ENCODE assay signal across 10 mouse cellular contexts in genomic region chr4:141260007-141260723, GRCm38 (mm10). TPM values are rescaled to one million over a fixed set of nuclear protein-coding genes. Genes with fewer than 3 reads are reported as not detected.
A peak's percentile ranks its signal among the peaks of the same experiment; 100 is the strongest.
DNase-seq lines count a peak whose midpoint lies in the region; ATAC-seq and TF ChIP-seq lines count a peak whose summit lies in the region.
"Had no signal": no experiment of that assay in that cellular context is flagged by ENCODE, and none has a peak within 500 bp of the region (broad histone marks: within the 10 kb centered on the region; RNA-seq: fewer than 3 reads in every experiment).

No protein-coding gene starts in this region.

- 0 out of 2 replicates have a peak, but pooled peaks have one; percentile 11 for TF ChIP-seq EP300 in heart, adult 2 months (IDR thresholded peaks at IDR 0.05; ENCODE audit: insufficient read depth, low read depth, low read length)
- no peak for TF ChIP-seq EP300 in liver, postnatal 0 days (IDR thresholded peaks at IDR 0.05; ENCODE audit: low read depth)

- H3K4me1 ChIP-seq in heart, adult 2 months (ENCODE audit: control insufficient read depth, insufficient read depth, low read length): no peaks in the 10 kb centered on the region
- peaks cover 33% of the 10 kb centered on the region for H3K4me1 ChIP-seq in E14TG2a.4 (replicated peaks; ENCODE audit: low read depth, low read length)
- peaks cover 18% of the 10 kb centered on the region for H3K4me1 ChIP-seq in embryonic facial prominence, embryonic 15.5 days
- H3K4me1 ChIP-seq in liver, postnatal 0 days (ENCODE audit: insufficient read depth): no peaks in the 10 kb centered on the region
- H3K4me1 ChIP-seq: midbrain, embryonic 13.5 days had no signal

- H3K9me3 ChIP-seq in E14TG2a.4 (ENCODE audit: low read length): peaks cover 24% of the 10 kb centered on the region
- no peaks in the 10 kb centered on the region for H3K9me3 ChIP-seq in embryonic facial prominence, embryonic 15.5 days (replicated peaks)
- no peaks in the 10 kb centered on the region for H3K9me3 ChIP-seq in liver, postnatal 0 days (ENCODE audit: low read length)
- H3K9me3 ChIP-seq: midbrain, embryonic 13.5 days had no signal

- intact Hi-C loops in heart, adult 2 months (cut with DNase I): no loop called here
- intact Hi-C loops in left cerebral cortex, postnatal 14 days (cut with DNase I): no loop called here

- H3K27me3 ChIP-seq in heart, adult 2 months (ENCODE audit: control insufficient read depth, insufficient read depth, low read length): no peaks in the 10 kb centered on the region
- H3K27me3 ChIP-seq in E14TG2a.4 (ENCODE audit: insufficient read depth, low read length): no peaks in the 10 kb centered on the region
- H3K27me3 ChIP-seq in embryonic facial prominence, embryonic 15.5 days: no peaks in the 10 kb centered on the region
- H3K27me3 ChIP-seq in liver, postnatal 0 days (ENCODE audit: insufficient read depth, low read length): no peaks in the 10 kb centered on the region
- H3K27me3 ChIP-seq: midbrain, embryonic 13.5 days had no signal

- no peak overlapping the region for H3K27ac ChIP-seq in heart, adult 2 months
- H3K27ac ChIP-seq in embryonic facial prominence, embryonic 15.5 days (replicated peaks): peak overlapping the region; percentile 58
- no peak overlapping the region for H3K27ac ChIP-seq in liver, postnatal 0 days (ENCODE audit: low read depth)
- H3K27ac ChIP-seq: midbrain, embryonic 13.5 days had no signal

- peak; percentile 52 to 67 for DNase-seq in heart, adult 2 months
- DNase-seq in heart, adult 8-10 months (ENCODE audit: low spot score): no peak
- DNase-seq in liver, postnatal 0 days: peak; percentile 44
- no peak for DNase-seq in ovary, postnatal 14 days (ENCODE audit: low spot score)
- no peak for DNase-seq in left cerebral cortex, postnatal 14 days (ENCODE audit: low spot score in 2 of 2)
- DNase-seq: cerebellum, adult 9-10 months had no signal

- TF ChIP-seq POLR2A in heart, adult 2 months (IDR thresholded peaks at IDR 0.05; ENCODE audit: insufficient read depth, low read depth, low read length): no peak

- no peaks in the 10 kb centered on the region for H3K79me2 ChIP-seq in heart, adult 2 months (replicated peaks; ENCODE audit: control insufficient read depth, insufficient read depth, low read length)

- H3K4me3 ChIP-seq in heart, adult 2 months: no peak overlapping the region
- peak overlapping the region; percentile 24 for H3K4me3 ChIP-seq in E14TG2a.4 (replicated peaks; ENCODE audit: low read length)
- H3K4me3 ChIP-seq in embryonic facial prominence, embryonic 15.5 days (replicated peaks): peak overlapping the region; percentile 21
- H3K4me3 ChIP-seq in liver, postnatal 0 days (ENCODE audit: low read depth, low read length): no peak overlapping the region
- H3K4me3 ChIP-seq: midbrain, embryonic 13.5 days had no signal

- ATAC-seq in embryonic facial prominence, embryonic 15.5 days (ENCODE audit: insufficient number of reproducible peaks, low FRiP score, low TSS enrichment, low read depth): peak; percentile 68
- peak; percentile 64 for ATAC-seq in liver, postnatal 0 days
- no peak for ATAC-seq in CD4-positive, CD25-positive, alpha-beta regulatory T cell, adult 4 months
- ATAC-seq: midbrain, embryonic 13.5 days had no signal

- WGBS in heart, adult 2 months: 27% methylated on average over 16 of the region's 16 CpGs
- 29% methylated on average over 16 of the region's 16 CpGs for WGBS in embryonic facial prominence, embryonic 15.5 days
- WGBS in liver, postnatal 0 days (ENCODE audit: insufficient replicate concordance): 62% methylated on average over 16 of the region's 16 CpGs

- no peak overlapping the region for H3K9ac ChIP-seq in heart, adult 2 months (ENCODE audit: low read depth, low read length)
- no peak overlapping the region for H3K9ac ChIP-seq in embryonic facial prominence, embryonic 15.5 days
- no peak overlapping the region for H3K9ac ChIP-seq in liver, postnatal 0 days (replicated peaks)
- H3K9ac ChIP-seq: midbrain, embryonic 13.5 days had no signal

- H3K4me2 ChIP-seq in embryonic facial prominence, embryonic 15.5 days (replicated peaks): peak overlapping the region; percentile 39
- H3K4me2 ChIP-seq in liver, postnatal 0 days (ENCODE audit: low read depth, low read length): peak overlapping the region; percentile 40; the same call in 1 of the 2 replicates
- H3K4me2 ChIP-seq: midbrain, embryonic 13.5 days had no signal

- H3K36me3 ChIP-seq in heart, adult 2 months (ENCODE audit: control insufficient read depth, insufficient read depth, low read length): no peaks in the 10 kb centered on the region
- no peaks in the 10 kb centered on the region for H3K36me3 ChIP-seq in E14TG2a.4 (ENCODE audit: insufficient read depth, low read length)
- H3K36me3 ChIP-seq in embryonic facial prominence, embryonic 15.5 days: peaks cover 10% of the 10 kb centered on the region; the same call in 1 of the 2 replicates
- H3K36me3 ChIP-seq in liver, postnatal 0 days (replicated peaks; ENCODE audit: insufficient read depth, low read length): no peaks in the 10 kb centered on the region
- H3K36me3 ChIP-seq: midbrain, embryonic 13.5 days had no signal

- no peak for TF ChIP-seq CTCF in heart, adult 2 months (IDR thresholded peaks at IDR 0.05)
- no peak for TF ChIP-seq CTCF in E14TG2a.4 (conservative IDR thresholded peaks at IDR 0.05; ENCODE audit: low read length)
- no peak for TF ChIP-seq CTCF in liver, postnatal 0 days (IDR thresholded peaks at IDR 0.05; ENCODE audit: low read depth)

RNA-seq across cellular contexts. Expression of gene Arhgef19, which starts 20.9 kb away (rescaled TPM):
- 10 to 100 TPM; 37.7 to 40.1 TPM for total RNA-seq in heart, adult 2 months (2021)
- 22.4 and 39.6 TPM in 2 replicates for polyA plus RNA-seq in heart, adult 2 months (2012; rRNA removed)
- total RNA-seq in heart, adult 8-10 months (2022): 10 to 100 TPM; 26.2 to 32.2 (median 30.3) TPM
- 25.6 and 27.7 TPM in 2 replicates for polyA plus RNA-seq in embryonic facial prominence, embryonic 15.5 days (2015; fragmentation: Nextera tagmentation; extraction: Ambion mirVana)
- polyA plus RNA-seq in liver, postnatal 0 days (2015; fragmentation: Nextera tagmentation; extraction: Ambion mirVana): 3.0 and 4.2 TPM in 2 replicates
- not detected for polyA plus RNA-seq in CD4-positive, CD25-positive, alpha-beta regulatory T cell, adult 4 months (2017; shearing (Covaris generic))
- 10 to 100 TPM in 1 of 2 experiments, 1 to 10 TPM in 1; 9.2 to 10.5 TPM for total RNA-seq in left cerebral cortex, postnatal 14 days (2021)

RNA-seq across cellular contexts. Expression of gene Epha2, which starts 40.9 kb away (rescaled TPM):
- 1 to 10 TPM; 5.5 to 7.7 TPM for total RNA-seq in heart, adult 2 months (2021)
- 7.0 and 8.7 TPM in 2 replicates for polyA plus RNA-seq in heart, adult 2 months (2012; rRNA removed)
- 1 to 10 TPM; 4.6 to 7.1 (median 5.2) TPM for total RNA-seq in heart, adult 8-10 months (2022)
- polyA plus RNA-seq in embryonic facial prominence, embryonic 15.5 days (2015; fragmentation: Nextera tagmentation; extraction: Ambion mirVana): 7.4 and 7.6 TPM in 2 replicates
- 1.5 and 2.4 TPM in 2 replicates for polyA plus RNA-seq in liver, postnatal 0 days (2015; fragmentation: Nextera tagmentation; extraction: Ambion mirVana)
- polyA plus RNA-seq in CD4-positive, CD25-positive, alpha-beta regulatory T cell, adult 4 months (2017; shearing (Covaris generic)): under 1 TPM in 1 of 2 experiments, not detected in 1; 0.34 TPM
- 1 to 10 TPM; 2.2 to 2.7 TPM for total RNA-seq in left cerebral cortex, postnatal 14 days (2021)

RNA-seq across cellular contexts. Expression of gene Rsg1, which starts 46.4 kb away (rescaled TPM):
- total RNA-seq in heart, adult 2 months (2021): under 1 TPM; 0.42 to 0.52 TPM
- 0.88 and 1.1 TPM in 2 replicates for polyA plus RNA-seq in heart, adult 2 months (2012; rRNA removed)
- 1 to 10 TPM in 1 of 4 experiments, under 1 TPM in 3; 0.44 to 1.2 (median 0.66) TPM for total RNA-seq in heart, adult 8-10 months (2022)
- polyA plus RNA-seq in embryonic facial prominence, embryonic 15.5 days (2015; fragmentation: Nextera tagmentation; extraction: Ambion mirVana): 6.8 and 8.1 TPM in 2 replicates
- polyA plus RNA-seq in liver, postnatal 0 days (2015; fragmentation: Nextera tagmentation; extraction: Ambion mirVana): 0.43 and 0.79 TPM in 2 replicates
- polyA plus RNA-seq in CD4-positive, CD25-positive, alpha-beta regulatory T cell, adult 4 months (2017; shearing (Covaris generic)): 1 to 10 TPM; 3.0 to 4.7 TPM
- total RNA-seq in left cerebral cortex, postnatal 14 days (2021): 1 to 10 TPM; 2.6 to 3.7 TPM

Comparison
In these comparisons a context has a peak if more than half of its experiments do, and no peak if none do; other contexts are left out.
1. DNase-seq: peak in heart, adult 2 months (2 of 2) and liver, postnatal 0 days (single experiment); none in heart, adult 8-10 months (single experiment), ovary, postnatal 14 days (single experiment) and left cerebral cortex, postnatal 14 days (0 of 2).
2. H3K4me3 ChIP-seq: peak in E14TG2a.4 (single experiment) and embryonic facial prominence, embryonic 15.5 days (single experiment); none in heart, adult 2 months (single experiment) and liver, postnatal 0 days (single experiment).